Mouse (Mus musculus): ENCODE measurements around the gene Adam1b. TPM values are rescaled to one million over a fixed set of nuclear protein-coding genes. Genes with fewer than 3 reads are reported as not detected.

Adam1b gene
- total and polyA plus RNA-seq, 2 experiments from 2014 or later: not detected

DNA sequence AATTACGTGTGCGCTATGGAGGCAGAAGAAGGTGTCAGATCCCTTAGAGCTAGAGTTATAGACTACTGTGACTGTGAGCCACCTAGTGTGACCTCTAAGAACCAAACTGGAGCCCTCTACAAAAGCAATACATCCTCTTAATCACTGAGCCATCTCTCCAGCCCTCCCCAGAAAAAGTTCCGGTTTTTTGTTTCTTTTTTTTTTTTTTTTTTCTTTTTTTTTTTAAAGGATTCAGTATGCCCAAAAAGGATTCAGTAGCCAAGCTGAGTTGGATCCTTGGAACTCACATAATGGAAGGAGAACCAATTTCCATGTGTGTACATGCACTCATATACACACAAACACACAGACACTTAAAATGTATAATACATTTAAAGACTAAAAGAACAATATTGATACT is 40.1 kb upstream of the Adam1b start:
- 72% methylated on average over 3 of the region's 3 CpGs for whole genome bisulfite sequencing
- Histone ChIP-seq H3K4me3 (ENCODE audit: low read depth, low read length) (no peak overlapping the region), H3K9me3 (ENCODE audit: low read length) (no peaks in the 10 kb centered on the region), H3K27ac (ENCODE audit: low read depth, low read length) (no peak overlapping the region), H3K36me3 (ENCODE audit: insufficient read depth) (peaks cover 5% of the 10 kb centered on the region; the same call in 1 of the 2 replicates), H3K27me3 (ENCODE audit: insufficient read depth, low read length) (no peaks in the 10 kb centered on the region), H3K9ac (no peak overlapping the region), H3K4me1 (ENCODE audit: insufficient read depth) (peaks cover 10% of the 10 kb centered on the region), H3K4me2 (ENCODE audit: low read depth) (no peak overlapping the region; the same call in 1 of the 2 replicates)
- no peak for ATAC-seq
- no peak for TF ChIP-seq CTCF (IDR thresholded peaks at IDR 0.05; ENCODE audit: low read depth)
- no peak for DNase-seq

DNA sequence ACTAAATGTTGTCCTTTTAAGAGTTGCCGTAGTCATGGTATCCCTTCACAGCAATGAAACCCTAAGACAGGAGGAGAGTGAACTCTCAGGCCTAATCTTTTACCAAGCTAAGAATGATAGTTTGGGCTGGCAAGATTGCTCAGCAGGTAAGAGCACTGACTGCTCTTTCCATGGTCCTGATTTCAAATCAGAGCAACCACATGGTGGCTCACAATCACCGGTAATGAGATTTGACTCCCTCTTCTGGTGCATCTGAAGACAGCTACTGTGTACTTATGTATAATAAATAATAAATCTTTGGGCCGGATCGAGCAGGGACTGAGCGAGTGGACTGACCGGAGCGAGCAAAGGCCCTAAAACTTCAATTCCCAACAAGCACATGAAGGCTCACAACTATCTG is 38.0 kb upstream of the Adam1b start:
- H3K4me3 ChIP-seq (ENCODE audit: low read depth, low read length): no peak overlapping the region
- no peak overlapping the region for H3K4me2 ChIP-seq (ENCODE audit: low read depth)
- DNase-seq (no peak), ATAC-seq (no peak)
- H3K9me3 ChIP-seq (ENCODE audit: low read length): no peaks in the 10 kb centered on the region
- peak; percentile 53 for TF ChIP-seq CTCF (IDR thresholded peaks at IDR 0.05; ENCODE audit: low read depth)
- no peak overlapping the region for H3K27ac ChIP-seq (ENCODE audit: low read depth, low read length)
- H3K27me3 ChIP-seq (ENCODE audit: insufficient read depth, low read length): no peaks in the 10 kb centered on the region
- H3K9ac ChIP-seq: no peak overlapping the region
- 85% methylated on average over 7 of the region's 7 CpGs for WGBS
- H3K4me1 ChIP-seq (ENCODE audit: insufficient read depth): peaks cover 10% of the 10 kb centered on the region
- H3K36me3 ChIP-seq (ENCODE audit: insufficient read depth): peaks cover 18% of the 10 kb centered on the region

DNA sequence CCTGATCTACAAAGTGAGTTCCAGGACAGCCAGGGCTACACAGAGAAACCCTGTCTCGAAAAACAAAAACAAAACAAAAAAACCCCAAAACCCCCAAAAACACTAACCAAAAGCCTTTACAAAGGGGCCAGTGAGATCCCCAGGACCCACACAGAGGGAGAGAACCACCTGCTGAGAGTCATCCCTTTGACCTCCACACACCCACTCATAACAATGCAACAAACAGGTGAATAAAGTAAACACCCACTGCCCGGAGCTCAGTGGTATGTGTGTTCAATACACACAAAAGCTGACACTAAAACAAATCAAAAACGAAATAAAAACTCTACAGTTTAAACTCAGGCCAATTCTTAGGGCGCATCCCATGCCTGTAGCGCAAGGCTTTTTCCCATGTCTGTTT is 36.8 kb upstream of the Adam1b start:
- 90% methylated on average over 5 of the region's 5 CpGs for WGBS
- peaks cover 10% of the 10 kb centered on the region for H3K4me1 ChIP-seq (ENCODE audit: insufficient read depth)
- H3K9ac ChIP-seq: no peak overlapping the region
- H3K4me2 ChIP-seq (ENCODE audit: low read depth): no peak overlapping the region
- H3K27ac ChIP-seq (ENCODE audit: low read depth, low read length): no peak overlapping the region
- no peaks in the 10 kb centered on the region for H3K27me3 ChIP-seq (ENCODE audit: insufficient read depth, low read length)
- no peak overlapping the region for H3K4me3 ChIP-seq (ENCODE audit: low read depth, low read length)
- ATAC-seq (no peak), DNase-seq (no peak)
- H3K9me3 ChIP-seq (ENCODE audit: low read length): no peaks in the 10 kb centered on the region
- H3K36me3 ChIP-seq (ENCODE audit: insufficient read depth): peaks cover 30% of the 10 kb centered on the region
- TF ChIP-seq CTCF (IDR thresholded peaks at IDR 0.05; ENCODE audit: low read depth): no peak

DNA sequence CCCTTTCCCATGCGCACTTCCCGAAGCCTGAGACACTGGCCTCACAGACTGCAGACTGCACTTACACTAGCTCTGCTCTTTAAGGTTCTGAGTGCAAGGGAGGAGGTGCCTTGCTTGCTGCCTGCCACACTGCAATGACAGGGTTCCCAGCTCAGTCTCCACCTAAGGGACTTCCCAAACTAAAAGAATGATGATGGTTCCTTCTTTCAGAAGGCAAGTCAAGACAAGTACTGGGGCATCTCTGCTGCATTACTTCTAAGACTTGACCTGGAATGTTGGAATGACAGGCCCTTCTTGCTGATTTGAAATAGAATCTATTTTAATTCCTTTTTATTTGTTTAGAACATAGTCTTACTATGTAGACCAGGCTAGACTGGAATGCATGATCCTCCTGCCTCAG is 34.4 kb upstream of the Adam1b start:
- no peak overlapping the region for H3K27ac ChIP-seq (ENCODE audit: low read depth, low read length)
- TF ChIP-seq CTCF (IDR thresholded peaks at IDR 0.05; ENCODE audit: low read depth): no peak
- no peaks in the 10 kb centered on the region for H3K27me3 ChIP-seq (ENCODE audit: insufficient read depth, low read length)
- H3K9ac ChIP-seq: no peak overlapping the region
- H3K4me2 ChIP-seq (ENCODE audit: low read depth): no peak overlapping the region
- no peaks in the 10 kb centered on the region for H3K9me3 ChIP-seq (ENCODE audit: low read length)
- no peak overlapping the region for H3K4me3 ChIP-seq (ENCODE audit: low read depth, low read length)
- H3K4me1 ChIP-seq (ENCODE audit: insufficient read depth): no peaks in the 10 kb centered on the region
- no peak for ATAC-seq
- peaks cover 47% of the 10 kb centered on the region for H3K36me3 ChIP-seq (ENCODE audit: insufficient read depth)
- no peak for DNase-seq
- WGBS: 67% methylated on average over 2 of the region's 2 CpGs

DNA sequence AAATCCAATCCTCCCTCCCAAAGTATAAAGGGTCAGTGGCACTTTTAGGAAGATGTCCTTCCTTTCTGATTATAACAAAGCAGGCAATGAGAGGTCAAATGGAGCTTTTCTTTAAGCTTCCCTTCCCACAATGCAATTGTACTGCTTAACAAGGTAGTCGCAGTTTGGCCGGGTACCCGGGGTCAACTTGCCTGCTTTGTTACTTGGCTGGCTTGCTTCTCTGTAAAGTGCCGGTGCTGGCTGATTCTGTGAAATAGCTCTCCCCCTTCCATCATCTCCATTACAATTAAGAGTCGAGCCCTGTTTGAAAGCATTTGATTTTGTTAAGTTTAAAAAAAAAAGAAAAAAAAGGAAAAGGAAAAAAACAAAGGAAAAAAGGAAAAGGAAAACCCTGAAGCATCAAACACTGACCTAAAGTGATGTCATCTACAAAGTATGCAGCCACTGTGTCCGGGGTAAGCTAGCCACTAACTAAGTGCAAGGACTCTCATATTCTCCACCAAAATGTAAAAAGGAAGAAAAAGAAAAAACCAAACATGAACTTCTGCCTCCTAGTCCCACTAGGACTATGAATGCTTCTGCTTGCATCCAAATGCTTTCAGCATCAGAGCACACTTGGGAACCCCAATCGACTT is 33.8 kb upstream of the Adam1b start:
- H3K27ac ChIP-seq (ENCODE audit: low read depth, low read length): no peak overlapping the region
- peaks cover 53% of the 10 kb centered on the region for H3K36me3 ChIP-seq (ENCODE audit: insufficient read depth)
- DNase-seq (no peak), ATAC-seq (no peak)
- H3K4me3 ChIP-seq (ENCODE audit: low read depth, low read length): no peak overlapping the region
- H3K9ac ChIP-seq: no peak overlapping the region
- TF ChIP-seq CTCF (IDR thresholded peaks at IDR 0.05; ENCODE audit: low read depth): no peak
- no peak overlapping the region for H3K4me2 ChIP-seq (ENCODE audit: low read depth)
- no peaks in the 10 kb centered on the region for H3K4me1 ChIP-seq (ENCODE audit: insufficient read depth)
- no peaks in the 10 kb centered on the region for H3K27me3 ChIP-seq (ENCODE audit: insufficient read depth, low read length)
- 38% methylated on average over 7 of the region's 7 CpGs for WGBS
- H3K9me3 ChIP-seq (ENCODE audit: low read length): no peaks in the 10 kb centered on the region

DNA sequence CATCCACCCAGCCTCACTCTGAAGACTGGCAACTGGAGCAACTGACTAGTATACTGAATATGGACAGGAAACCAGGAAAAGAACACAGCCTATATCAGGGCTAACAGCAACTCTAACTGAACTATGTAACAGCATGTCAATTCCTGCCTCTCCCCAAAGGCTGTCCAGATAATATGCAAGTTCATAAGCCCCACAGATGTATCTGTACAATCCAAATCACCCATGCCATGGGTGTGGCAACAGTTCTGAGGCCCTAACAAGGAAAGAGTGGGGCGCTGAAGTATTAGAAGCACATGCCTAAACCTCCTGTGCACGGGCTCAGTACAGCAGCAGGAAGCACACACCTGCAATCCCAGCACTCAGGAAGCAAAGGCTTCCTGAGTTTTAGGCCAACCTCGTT is 31.9 kb upstream of the Adam1b start:
- no peak for DNase-seq
- Histone ChIP-seq H3K27me3 (ENCODE audit: insufficient read depth, low read length) (no peaks in the 10 kb centered on the region), H3K4me1 (ENCODE audit: insufficient read depth) (no peaks in the 10 kb centered on the region), H3K4me2 (ENCODE audit: low read depth) (no peak overlapping the region), H3K9ac (no peak overlapping the region), H3K9me3 (ENCODE audit: low read length) (no peaks in the 10 kb centered on the region), H3K4me3 (ENCODE audit: low read depth, low read length) (no peak overlapping the region), H3K27ac (ENCODE audit: low read depth, low read length) (no peak overlapping the region), H3K36me3 (ENCODE audit: insufficient read depth) (peaks cover 68% of the 10 kb centered on the region)
- TF ChIP-seq CTCF (IDR thresholded peaks at IDR 0.05; ENCODE audit: low read depth): no peak
- WGBS: 96% methylated on average over 3 of the region's 3 CpGs
- ATAC-seq: no peak

DNA sequence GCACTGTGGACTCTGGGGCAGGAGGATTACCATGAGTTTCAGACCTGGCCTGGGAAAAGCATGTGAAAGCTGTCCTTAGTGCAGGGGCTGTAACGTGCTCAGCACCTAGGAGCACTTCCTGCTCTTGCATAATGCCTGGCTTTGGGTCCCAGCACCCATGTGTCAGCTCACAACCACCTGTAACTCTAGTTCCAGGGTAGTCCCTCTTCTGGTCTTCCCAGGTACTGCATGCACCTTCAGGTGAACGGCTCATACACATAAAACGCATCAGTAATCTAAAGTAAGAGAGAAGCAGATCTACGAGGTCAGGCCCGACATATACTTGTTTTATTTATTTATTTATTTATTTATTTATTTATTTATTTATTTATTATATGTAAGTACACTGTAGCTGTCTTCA is 31.3 kb upstream of the Adam1b start:
- H3K36me3 ChIP-seq (ENCODE audit: insufficient read depth): peaks cover 73% of the 10 kb centered on the region
- no peak overlapping the region for H3K4me2 ChIP-seq (ENCODE audit: low read depth)
- no peaks in the 10 kb centered on the region for H3K9me3 ChIP-seq (ENCODE audit: low read length)
- no peak overlapping the region for H3K4me3 ChIP-seq (ENCODE audit: low read depth, low read length)
- no peak overlapping the region for H3K27ac ChIP-seq (ENCODE audit: low read depth, low read length)
- H3K27me3 ChIP-seq (ENCODE audit: insufficient read depth, low read length): no peaks in the 10 kb centered on the region
- ATAC-seq: no peak
- H3K4me1 ChIP-seq (ENCODE audit: insufficient read depth): no peaks in the 10 kb centered on the region
- DNase-seq: no peak
- WGBS: 97% methylated on average over 5 of the region's 5 CpGs
- H3K9ac ChIP-seq: no peak overlapping the region
- TF ChIP-seq CTCF (IDR thresholded peaks at IDR 0.05; ENCODE audit: low read depth): peak; percentile 57
